Mouse (Mus musculus) ES-CJ7 (cell line): Measurements from ENCODE around the gene Creb5.

Source experiments
- DNase-seq: peaks from one replicate; pipeline ENCODE4 v3.0.0; 2011; ENCODE audit warnings: low read depth, low spot score

The Creb5 gene

DNA sequence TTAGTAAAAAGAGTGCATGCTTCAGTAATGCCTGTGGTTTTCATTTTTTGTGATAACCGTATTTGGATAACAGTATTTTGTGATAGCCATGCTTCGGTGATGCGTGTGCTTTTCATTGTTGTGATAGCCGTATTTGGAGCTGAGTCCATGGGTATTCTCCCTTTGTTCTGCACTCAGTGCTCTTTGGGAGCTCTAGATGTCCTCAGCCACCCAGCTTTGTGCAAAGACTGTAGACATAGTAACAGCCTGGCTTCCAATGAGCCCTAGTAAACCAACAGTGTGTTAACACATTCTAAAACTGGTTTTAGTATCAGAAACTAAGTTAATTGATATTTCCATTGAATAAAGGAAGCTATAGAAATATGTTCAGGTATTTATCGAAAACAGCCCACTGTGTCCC lies 254.7 kb downstream of the Creb5 start:
- DNase-seq: no peak

DNA sequence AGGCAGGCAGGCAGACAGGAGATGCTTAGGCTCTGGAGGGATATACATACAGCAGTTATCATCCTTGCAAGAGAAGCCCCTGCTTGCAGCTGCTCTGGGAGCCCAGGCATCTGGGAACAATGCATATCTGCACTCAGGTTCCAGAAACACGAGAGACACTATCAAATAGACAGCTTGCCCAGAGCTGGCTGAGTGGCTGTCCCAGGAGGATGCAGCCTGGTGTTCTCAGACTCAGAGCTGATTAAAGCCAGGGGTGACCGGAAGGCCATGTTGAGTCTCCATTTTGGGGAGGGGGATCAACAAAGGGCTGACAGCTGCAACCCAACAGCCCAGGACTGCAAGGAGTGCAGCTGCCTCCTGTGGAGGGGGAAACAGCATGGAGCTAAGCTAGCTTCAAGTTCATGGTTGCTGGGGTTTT lies 258.4 kb downstream of the Creb5 start:
- no peak for DNase-seq

GRCm38 (mm10) chr6:53545989-53546388 lies 258.9 kb downstream of the Creb5 start:
- no peak for DNase-seq

GRCm38 (mm10) chr6:53548236-53548635 lies 261.2 kb downstream of the Creb5 start:
- no peak for DNase-seq

GRCm38 (mm10) chr6:53549409-53549808 lies 262.3 kb downstream of the Creb5 start:
- DNase-seq: no peak

DNA sequence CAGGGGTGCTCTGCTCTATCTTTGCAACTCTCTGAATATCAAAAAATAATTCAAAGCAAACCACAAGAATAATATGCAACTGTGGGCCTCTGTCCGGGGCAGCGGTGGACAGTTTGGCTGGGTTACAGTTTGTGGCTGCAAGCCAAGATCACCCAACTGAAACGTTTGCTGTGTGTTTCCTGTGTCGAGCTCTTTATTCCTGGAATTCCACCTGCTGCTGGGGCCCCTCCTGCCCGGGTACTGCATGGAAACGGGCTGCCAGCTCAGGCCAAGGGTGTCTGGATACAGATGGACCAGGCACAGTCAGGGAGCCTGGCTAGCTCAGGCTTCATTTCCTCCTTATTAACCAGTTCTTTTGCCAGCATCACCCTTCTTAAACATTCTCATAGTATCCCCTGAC lies 269.0 kb downstream of the Creb5 start:
- DNase-seq: no peak

DNA sequence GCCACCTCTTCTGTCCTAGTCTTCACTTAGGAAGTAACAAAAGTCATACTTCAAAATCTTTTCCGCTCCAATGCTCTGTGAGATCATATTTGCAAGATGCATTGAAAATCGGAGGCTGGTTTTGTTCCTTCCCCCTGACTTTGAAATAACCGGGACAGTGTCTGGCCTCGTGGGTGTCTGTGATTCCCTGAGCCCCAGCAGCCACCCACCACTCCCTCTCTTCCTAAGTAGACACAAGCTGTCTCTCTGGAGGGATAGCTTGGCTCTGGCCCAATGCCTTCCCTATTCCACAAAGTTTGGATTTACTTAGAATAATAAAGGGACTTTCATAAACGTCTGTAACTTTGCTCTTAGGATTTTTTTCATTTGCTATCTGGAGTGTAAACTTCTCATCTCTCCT lies 273.9 kb downstream of the Creb5 start:
- no peak for DNase-seq

GRCm38 (mm10) chr6:53562586-53562985 lies 275.5 kb downstream of the Creb5 start:
- no peak for DNase-seq

GRCm38 (mm10) chr6:53563546-53564185 lies 276.6 kb downstream of the Creb5 start:
- DNase-seq: peak; percentile 76

DNA sequence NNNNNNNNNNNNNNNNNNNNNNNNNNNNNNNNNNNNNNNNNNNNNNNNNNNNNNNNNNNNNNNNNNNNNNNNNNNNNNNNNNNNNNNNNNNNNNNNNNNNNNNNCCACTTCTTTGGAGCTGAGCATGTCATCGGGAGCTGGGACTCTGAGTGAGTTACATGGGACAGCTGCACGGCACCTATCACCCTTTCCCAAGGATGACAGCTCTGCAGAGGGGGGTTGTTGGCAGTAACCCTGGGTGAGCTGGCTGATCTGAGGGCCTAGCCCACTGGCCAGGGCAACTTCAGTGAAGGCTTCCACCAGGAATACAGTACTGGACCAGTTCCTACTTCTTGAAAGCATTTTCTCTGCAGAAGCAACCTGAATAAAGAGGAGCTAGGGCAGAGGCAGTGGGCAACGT lies 282.4 kb downstream of the Creb5 start:
- DNase-seq: no peak

DNA sequence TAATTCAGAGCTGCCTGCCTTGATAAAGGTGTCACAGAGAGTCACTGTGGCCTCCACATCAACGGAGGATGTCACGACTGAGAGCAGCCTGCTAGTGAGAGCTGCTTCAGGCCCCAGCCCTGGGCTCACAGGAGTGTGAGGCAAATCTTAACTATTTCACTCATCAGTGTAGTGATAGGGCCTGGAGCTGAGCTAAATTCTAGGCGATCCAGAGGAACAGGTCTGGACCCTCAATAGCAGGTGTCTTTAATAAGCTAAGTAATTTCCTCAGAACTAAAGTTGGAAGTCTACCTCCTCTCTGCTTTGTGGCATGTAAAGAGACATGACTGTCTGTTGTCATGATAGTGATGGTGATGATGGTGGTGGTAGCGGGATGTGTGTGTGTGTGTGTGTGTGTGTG lies 283.8 kb downstream of the Creb5 start:
- DNase-seq: no peak

- DNase-seq: no peak
Measured at GRCm38 (mm10) chr6:53571571-53572122, 284.6 kb downstream of the Creb5 start.

GRCm38 (mm10) chr6:53572456-53572855 lies 285.4 kb downstream of the Creb5 start:
- DNase-seq: no peak

DNA sequence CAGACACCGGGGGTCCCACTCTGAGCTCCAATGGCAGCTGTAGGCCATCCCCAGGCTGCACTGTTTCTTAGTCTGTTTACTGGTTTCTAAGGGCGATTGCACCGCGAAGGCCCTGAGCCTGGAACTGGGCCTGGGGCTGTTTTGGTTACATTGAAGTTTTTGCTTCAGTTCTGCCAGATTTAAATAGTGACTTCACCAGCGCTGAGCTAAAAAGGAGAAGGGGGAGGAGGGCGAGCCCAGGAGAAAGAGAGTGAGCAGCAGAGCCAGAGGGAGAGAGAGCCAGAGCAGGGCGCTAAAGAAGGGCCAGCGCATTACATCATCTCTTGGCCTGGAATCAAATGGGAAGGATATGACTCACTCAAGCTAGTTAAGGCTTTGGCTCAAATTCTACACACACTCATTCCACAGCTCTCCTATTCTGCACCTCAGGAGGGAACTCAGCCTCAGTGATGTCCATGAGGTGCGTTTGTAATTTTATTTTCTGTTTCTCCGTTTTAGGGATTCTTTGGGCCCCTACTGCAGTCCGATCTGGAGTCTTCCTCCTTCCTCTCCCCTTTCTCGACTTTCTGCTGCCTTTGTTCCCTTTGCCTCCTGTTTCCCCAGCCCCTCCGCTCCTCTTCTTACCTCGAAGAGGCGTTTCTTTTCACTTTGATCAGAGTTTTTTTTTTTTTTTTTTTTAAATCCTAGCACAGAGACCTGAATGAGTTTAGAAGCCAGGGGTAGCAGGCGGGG lies 286.1 kb downstream of the Creb5 start:
- DNase-seq: no peak

- no peak for DNase-seq
Measured at GRCm38 (mm10) chr6:53573711-53574065, 286.6 kb downstream of the Creb5 start.

DNA sequence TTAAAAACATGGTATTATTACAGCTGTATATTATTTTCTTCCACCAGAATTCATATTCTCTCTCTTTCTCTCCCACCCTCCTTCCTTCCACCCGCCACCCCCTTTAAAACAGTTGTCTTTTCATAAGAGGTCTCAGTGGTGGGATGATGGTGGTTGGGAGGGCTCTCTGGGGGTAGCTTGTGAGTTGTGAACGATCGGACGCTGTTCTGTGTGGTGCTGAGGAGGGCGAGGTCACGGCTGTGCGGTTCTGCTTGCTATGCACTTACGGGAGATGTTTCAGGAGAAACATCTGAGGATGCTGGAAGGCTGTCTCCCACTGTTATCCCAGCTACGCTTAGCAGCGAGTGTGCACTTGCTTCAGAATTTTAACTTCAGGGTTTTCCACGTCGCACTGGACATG lies 287.0 kb downstream of the Creb5 start:
- DNase-seq: no peak

DNA sequence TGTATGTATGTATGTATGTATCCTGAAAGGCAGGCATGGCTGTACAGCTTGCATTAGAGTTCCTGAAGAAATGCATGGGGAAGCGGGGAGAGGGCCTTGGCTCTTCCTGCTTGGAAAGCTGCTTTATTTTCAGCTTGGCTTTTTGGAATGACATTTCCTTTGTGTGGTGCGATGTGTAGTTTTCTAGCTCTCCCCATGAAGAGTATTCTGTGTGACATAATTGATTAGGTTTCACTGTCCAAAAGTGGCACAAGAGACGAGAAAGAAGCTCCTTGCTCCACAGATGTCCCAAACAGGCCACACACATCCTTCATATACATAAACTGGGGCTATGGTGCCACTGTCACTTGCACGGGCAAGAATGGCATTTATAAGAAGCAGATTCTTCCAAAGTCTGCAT lies 288.1 kb downstream of the Creb5 start:
- DNase-seq: no peak

DNA sequence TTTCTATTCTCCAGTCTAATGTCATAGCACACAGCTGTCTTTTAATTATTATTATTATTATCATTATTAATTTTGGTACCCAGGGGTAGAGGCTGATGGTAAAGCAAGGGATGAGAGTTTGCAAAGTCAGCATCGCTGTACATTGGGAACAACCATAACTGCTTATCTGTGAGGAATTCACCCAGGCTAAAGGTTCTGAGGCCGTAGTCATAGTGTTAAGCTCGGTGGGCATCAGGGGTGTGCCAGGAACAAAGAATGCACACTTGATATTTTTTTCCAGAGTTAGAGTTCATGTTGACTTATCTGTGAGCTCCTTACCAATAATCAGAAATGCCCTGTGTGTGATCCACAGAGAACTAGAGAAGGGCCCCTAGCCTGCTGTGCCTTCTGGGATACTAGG lies 288.8 kb downstream of the Creb5 start:
- no peak for DNase-seq

GRCm38 (mm10) chr6:53576841-53577240 lies 289.8 kb downstream of the Creb5 start:
- DNase-seq: no peak

- no peak for DNase-seq
Measured at GRCm38 (mm10) chr6:53577776-53578175, 290.7 kb downstream of the Creb5 start.

GRCm38 (mm10) chr6:53580346-53580745 lies 293.3 kb downstream of the Creb5 start:
- DNase-seq: no peak

- no peak for DNase-seq
Measured at GRCm38 (mm10) chr6:53583234-53583875, 296.3 kb downstream of the Creb5 start.
